Mouse (Mus musculus) megakaryocyte, embryonic 14.5 days (primary cell): ENCODE results near the gene Tom1l2. TPM values are rescaled to one million over a fixed set of nuclear protein-coding genes. Genes with fewer than 3 reads are reported as not detected.
A peak's percentile ranks its signal among the peaks of the same experiment; 100 is the strongest.

ENCODE experiments used
- H3K27me3 ChIP-seq: replicated peaks from 2 replicates; pipeline ENCODE3; 2012; ENCODE audit warnings: inconsistent platforms
- H3K36me3 ChIP-seq: replicated peaks from 2 replicates; pipeline ENCODE3; 2012; ENCODE audit warnings: low read length, inconsistent platforms, mixed read lengths
- H3K4me1 ChIP-seq: 2 replicates; pipeline ENCODE4 v1.6.1; 2012; ENCODE audit warnings: inconsistent platforms
- H3K4me3 ChIP-seq: replicated peaks from 2 replicates; pipeline ENCODE3; 2012; ENCODE audit warnings: moderate library complexity, mild to moderate bottlenecking, inconsistent platforms
- H3K9me3 ChIP-seq: 2 replicates; pipeline ENCODE4 v1.6.1; 2012; ENCODE audit warnings: inconsistent platforms
- FLI1 ChIP-seq: IDR thresholded peaks from 2 replicates; pipeline ENCODE4 v1.6.1; 2012; ENCODE audit warnings: low read length, inconsistent platforms, mixed read lengths
- GATA1 ChIP-seq: IDR thresholded peaks from 3 replicates; pipeline ENCODE4 v1.6.1; 2012; ENCODE audit warnings: mixed read lengths, low read length, inconsistent platforms, borderline replicate concordance
- polyA plus RNA-seq: library from polyadenylated mRNA; stranded (reverse); fragments of >175 nt; gene quantifications from 2 replicates; pipeline ENCODE4 v1.2.3, GENCODE M21; 2012; ENCODE audit warnings: low replicate concordance; ENCODE audit not compliant: insufficient read depth

Tom1l2 gene
- polyA plus RNA-seq, 1 experiment = 9.4 TPM

GRCm38 (mm10) chr11:60188275-60188853 lies 164.3 kb downstream of the Tom1l2 start:
- Histone ChIP-seq H3K4me3 (no peak overlapping the region), H3K36me3 (peaks cover 95% of the 10 kb centered on the region), H3K4me1 (peaks cover 100% of the 10 kb centered on the region), H3K27me3 (no peaks in the 10 kb centered on the region), H3K9me3 (no peaks in the 10 kb centered on the region)
- TF ChIP-seq FLI1 (no peak), GATA1 (no peak)

GRCm38 (mm10) chr11:60187070-60187469 lies 165.6 kb downstream of the Tom1l2 start:
- Histone ChIP-seq H3K4me3 (peak overlapping the region; percentile 14), H3K9me3 (no peaks in the 10 kb centered on the region), H3K36me3 (peaks cover 94% of the 10 kb centered on the region), H3K4me1 (peaks cover 100% of the 10 kb centered on the region), H3K27me3 (no peaks in the 10 kb centered on the region)
- TF ChIP-seq FLI1 = no peak
- no peak for TF ChIP-seq GATA1

GRCm38 (mm10) chr11:60185396-60186231 lies 167.1 kb downstream of the Tom1l2 start:
- Histone ChIP-seq H3K9me3 (no peaks in the 10 kb centered on the region), H3K36me3 (peaks cover 93% of the 10 kb centered on the region), H3K4me1 (peaks cover 100% of the 10 kb centered on the region), H3K4me3 (peak overlapping the region; percentile 89), H3K27me3 (no peaks in the 10 kb centered on the region)
- no peak for TF ChIP-seq FLI1
- TF ChIP-seq GATA1 = no peak

- H3K27me3 ChIP-seq = no peaks in the 10 kb centered on the region
- H3K9me3 ChIP-seq = no peaks in the 10 kb centered on the region
- H3K4me1 ChIP-seq = peaks cover 100% of the 10 kb centered on the region
- H3K4me3 ChIP-seq = peak overlapping the region; percentile 89
- peaks cover 93% of the 10 kb centered on the region for H3K36me3 ChIP-seq
- no peak for TF ChIP-seq GATA1
- TF ChIP-seq FLI1 = no peak
These were observed 168.1 kb downstream of the Tom1l2 start for GRCm38 (mm10) chr11:60184346-60185325.

GRCm38 (mm10) chr11:60182741-60183140 lies 170.0 kb downstream of the Tom1l2 start:
- Histone ChIP-seq H3K9me3 (no peaks in the 10 kb centered on the region), H3K4me1 (peaks cover 100% of the 10 kb centered on the region), H3K36me3 (peaks cover 91% of the 10 kb centered on the region), H3K4me3 (peak overlapping the region; percentile 38), H3K27me3 (no peaks in the 10 kb centered on the region)
- TF ChIP-seq GATA1 (no peak), FLI1 (no peak)

GRCm38 (mm10) chr11:60182116-60182670 lies 170.5 kb downstream of the Tom1l2 start:
- no peaks in the 10 kb centered on the region for H3K27me3 ChIP-seq
- H3K4me1 ChIP-seq = peaks cover 100% of the 10 kb centered on the region
- peaks cover 86% of the 10 kb centered on the region for H3K36me3 ChIP-seq
- H3K9me3 ChIP-seq = no peaks in the 10 kb centered on the region
- H3K4me3 ChIP-seq = peak overlapping the region; percentile 14
- TF ChIP-seq FLI1 (no peak), GATA1 (no peak)

- Histone ChIP-seq H3K4me3 (no peak overlapping the region), H3K36me3 (peaks cover 57% of the 10 kb centered on the region), H3K9me3 (no peaks in the 10 kb centered on the region), H3K4me1 (peaks cover 99% of the 10 kb centered on the region), H3K27me3 (no peaks in the 10 kb centered on the region)
- TF ChIP-seq FLI1 = no peak
- no peak for TF ChIP-seq GATA1
These were observed 174.2 kb downstream of the Tom1l2 start for GRCm38 (mm10) chr11:60178506-60178905.

GRCm38 (mm10) chr11:60178005-60178404 lies 174.7 kb downstream of the Tom1l2 start:
- TF ChIP-seq GATA1 (no peak), FLI1 (no peak)

More at GRCm38 (mm10) chr11:60178005-60178404, 174.7 kb downstream of the Tom1l2 start:
- peaks cover 59% of the 10 kb centered on the region for H3K36me3 ChIP-seq
- H3K4me1 ChIP-seq = peaks cover 99% of the 10 kb centered on the region
- H3K9me3 ChIP-seq = no peaks in the 10 kb centered on the region
- no peaks in the 10 kb centered on the region for H3K27me3 ChIP-seq
- H3K4me3 ChIP-seq = peak overlapping the region; percentile 96
